Mouse (Mus musculus) left cerebral cortex, adult 18-20 months (tissue): ENCODE measurements at regions not wholly inside any gene's neighbourhood (a gene's known extent, or its start where the extent isn't known, plus 50 kb on each side); places are given as distances from the start of the nearest gene placed in this dataset.

Source experiments
- DNase-seq, 2 experiments: peaks; one replicate each; pipeline ENCODE4 v3.0.0; 2021 to 2022; ENCODE audit warnings: low spot score in 2 of 2, mixed read lengths in 1 of 2

GRCm38 (mm10) chr6:111621684-111622480 is 651.7 kb upstream of the Lmcd1 start:
- DNase-seq: no peak

GRCm38 (mm10) chr6:111622481-111623139 is 650.9 kb upstream of the Lmcd1 start:
- peak in 1 of 2 experiments; percentile 4 for DNase-seq

GRCm38 (mm10) chr6:111623140-111623497 is 650.4 kb upstream of the Lmcd1 start:
- no peak for DNase-seq

GRCm38 (mm10) chr6:111625501-111625900 is 648.1 kb upstream of the Lmcd1 start:
- no peak for DNase-seq

GRCm38 (mm10) chr6:111652736-111653135 is 620.8 kb upstream of the Lmcd1 start:
- no peak for DNase-seq

GRCm38 (mm10) chr6:111659957-111660356 is 613.6 kb upstream of the Lmcd1 start:
- no peak for DNase-seq

GRCm38 (mm10) chr6:111664603-111665002 is 609.0 kb upstream of the Lmcd1 start:
- no peak for DNase-seq

GRCm38 (mm10) chr6:111684911-111685310 is 588.6 kb upstream of the Lmcd1 start:
- DNase-seq: no peak

- DNase-seq: no peak
Observed at GRCm38 (mm10) chr6:111702864-111703263, 570.7 kb upstream of the Lmcd1 start.

- DNase-seq: no peak
Observed at GRCm38 (mm10) chr6:111708277-111708676, 565.3 kb upstream of the Lmcd1 start.

- DNase-seq: no peak
Observed at GRCm38 (mm10) chr6:111725969-111726368, 547.6 kb upstream of the Lmcd1 start.

GRCm38 (mm10) chr6:111730381-111730780 is 543.2 kb upstream of the Lmcd1 start:
- no peak for DNase-seq

- DNase-seq: no peak
Observed at GRCm38 (mm10) chr6:111733926-111734325, 539.6 kb upstream of the Lmcd1 start.

GRCm38 (mm10) chr6:111738983-111739382 is 534.6 kb upstream of the Lmcd1 start:
- DNase-seq: peak; percentile 3 to 8

- DNase-seq: no peak
Observed at GRCm38 (mm10) chr6:111781710-111782481, 491.7 kb upstream of the Lmcd1 start.

- no peak for DNase-seq
Observed at GRCm38 (mm10) chr6:111808611-111809010, 464.9 kb upstream of the Lmcd1 start.

GRCm38 (mm10) chr6:111813982-111814603 is 459.5 kb upstream of the Lmcd1 start:
- DNase-seq: no peak

- DNase-seq: no peak
Observed at GRCm38 (mm10) chr6:111815150-111815549, 458.4 kb upstream of the Lmcd1 start.

- DNase-seq: no peak
Observed at GRCm38 (mm10) chr6:111820265-111820664, 453.3 kb upstream of the Lmcd1 start.

GRCm38 (mm10) chr6:111844321-111844835 is 429.2 kb upstream of the Lmcd1 start:
- DNase-seq: no peak

GRCm38 (mm10) chr6:111866101-111866598 is 407.4 kb upstream of the Lmcd1 start:
- peak in 1 of 2 experiments; percentile 12 for DNase-seq
